In the genomic region with DNA sequence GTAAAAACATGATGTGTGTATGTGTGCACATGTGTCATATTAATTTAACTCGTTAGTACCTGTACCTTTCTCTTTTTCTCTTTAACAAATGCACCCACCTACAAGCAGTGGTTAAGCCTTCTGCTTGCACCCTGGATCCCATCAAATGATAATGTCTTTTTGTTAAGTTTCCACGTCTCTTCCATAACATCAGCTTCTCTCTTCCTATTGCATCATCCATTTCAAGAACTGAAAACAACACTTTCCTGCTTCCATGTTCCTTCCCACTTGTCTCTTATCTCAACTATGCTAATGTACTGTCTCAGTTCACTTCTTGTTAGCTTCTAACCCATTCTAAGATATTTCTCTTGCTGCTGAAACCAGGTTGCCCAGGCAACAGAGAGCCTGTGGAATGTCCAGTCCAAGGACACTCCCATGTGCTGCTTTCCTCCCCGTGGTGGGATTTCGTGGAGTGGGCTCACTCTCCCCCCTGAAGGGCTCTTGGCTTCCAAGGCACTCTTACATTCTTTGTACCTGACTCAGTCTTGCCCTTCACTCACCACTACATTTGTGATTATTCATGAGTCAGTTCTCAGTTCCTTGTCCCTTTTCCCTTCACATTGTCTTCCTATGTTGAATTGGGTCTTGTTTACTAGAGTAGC, we compare ENCODE assay signal across 11 mouse cellular contexts.
DNase-seq lines count a peak whose midpoint lies in the region; ATAC-seq lines count a peak whose summit lies in the region.
"Had no signal": no experiment of that assay in that cellular context is flagged by ENCODE, and none has a peak within 500 bp of the region (broad histone marks: within the 10 kb centered on the region; RNA-seq: fewer than 3 reads in every experiment).

No protein-coding gene starts in this region.

- peak; percentile 41; the same call in 1 of the 2 replicates for ATAC-seq in neural tube, embryonic 14.5 days (ENCODE audit: low read depth)
- peak; percentile 27; the same call in 1 of the 2 replicates for ATAC-seq in hindbrain, embryonic 16.5 days
- ATAC-seq in megakaryocyte, adult 5-6 weeks (ENCODE audit: poor library complexity, severe bottlenecking): no peak

- no peak overlapping the region for H3K4me2 ChIP-seq in neural tube, embryonic 14.5 days (ENCODE audit: low read depth, low read length)
- no peak overlapping the region for H3K4me2 ChIP-seq in hindbrain, embryonic 16.5 days (ENCODE audit: low read length)

- no peaks in the 10 kb centered on the region for H3K27me3 ChIP-seq in neural tube, embryonic 14.5 days (ENCODE audit: control insufficient read depth, insufficient read depth, low read length)
- H3K27me3 ChIP-seq in hindbrain, embryonic 16.5 days (replicated peaks; ENCODE audit: control insufficient read depth, insufficient read depth, low read length): no peaks in the 10 kb centered on the region

- H3K27ac ChIP-seq in neural tube, embryonic 14.5 days (ENCODE audit: low read depth, low read length): no peak overlapping the region
- H3K27ac ChIP-seq in hindbrain, embryonic 16.5 days (ENCODE audit: low read depth, low read length): no peak overlapping the region
- H3K27ac ChIP-seq: macrophage had no signal

- WGBS in neural tube, embryonic 14.5 days: 42% methylated on average over 4 of the region's 4 CpGs
- WGBS in hindbrain, embryonic 16.5 days: 45% methylated on average over 4 of the region's 4 CpGs

- no peak overlapping the region for H3K4me3 ChIP-seq in neural tube, embryonic 14.5 days (ENCODE audit: low read depth, low read length)
- H3K4me3 ChIP-seq in hindbrain, embryonic 16.5 days (ENCODE audit: low read length): no peak overlapping the region

- H3K9me3 ChIP-seq in neural tube, embryonic 14.5 days (ENCODE audit: control insufficient read depth, low read length): no peaks in the 10 kb centered on the region
- no peaks in the 10 kb centered on the region for H3K9me3 ChIP-seq in hindbrain, embryonic 16.5 days (ENCODE audit: control insufficient read depth, low read length)

- H3K4me1 ChIP-seq in neural tube, embryonic 14.5 days (ENCODE audit: control insufficient read depth, insufficient read depth, low read length): no peaks in the 10 kb centered on the region
- no peaks in the 10 kb centered on the region for H3K4me1 ChIP-seq in hindbrain, embryonic 16.5 days (ENCODE audit: control insufficient read depth, insufficient read depth, low read depth, low read length)

- no peaks in the 10 kb centered on the region for H3K36me3 ChIP-seq in neural tube, embryonic 14.5 days (ENCODE audit: control insufficient read depth, insufficient read depth, low read length)
- H3K36me3 ChIP-seq in hindbrain, embryonic 16.5 days (ENCODE audit: control insufficient read depth, insufficient read depth, low read length): no peaks in the 10 kb centered on the region

- H3K9ac ChIP-seq in neural tube, embryonic 14.5 days (replicated peaks; ENCODE audit: low read depth, low read length): no peak overlapping the region
- H3K9ac ChIP-seq in hindbrain, embryonic 16.5 days (ENCODE audit: low read depth, low read length): no peak overlapping the region

- no peak for DNase-seq in neural tube, embryonic 10.5 days (ENCODE audit: extremely low spot score, low spot score)
- peak; percentile 67 for DNase-seq in embryo, embryonic 10 days (ENCODE audit: low spot score)
- peak; percentile 16 for DNase-seq in yolk sac, embryonic 10.5 days (ENCODE audit: low spot score)
- no peak for DNase-seq in layer of hippocampus, adult 11-12 months (ENCODE audit: low spot score)
- DNase-seq: cerebellum, adult 18-20 months; right cerebral cortex, postnatal 14 days; thymus, adult 18-20 months had no signal

Comparison
In these comparisons a context has a peak if more than half of its experiments do, and no peak if none do; other contexts are left out.
1. DNase-seq: peak in embryo, embryonic 10 days (single experiment) and yolk sac, embryonic 10.5 days (single experiment); none in neural tube, embryonic 10.5 days (single experiment) and layer of hippocampus, adult 11-12 months (single experiment).